Mouse (Mus musculus) heart, postnatal 4 days (tissue): Measurements from ENCODE around the gene Ndrg4. TPM values are rescaled to one million over a fixed set of nuclear protein-coding genes. Genes with fewer than 3 reads are reported as not detected.
A peak's percentile ranks its signal among the peaks of the same experiment; 100 is the strongest.
"Not testable (repeated sequence)": the region's sequence is repeated elsewhere in the genome, so short reads cannot be mapped to it uniquely, and the experiment has no call there.

Experiments used
- DNase-seq: peaks from one replicate; pipeline ENCODE4 v3.0.0; 2021
- total RNA-seq, 2 experiments: library from RNA; stranded (reverse); gene quantifications; 2 replicates each; pipeline ENCODE4 v1.2.3; 2021

The Ndrg4 gene
- total RNA-seq: 100 to 1,000 TPM; 324 to 340 TPM

DNA sequence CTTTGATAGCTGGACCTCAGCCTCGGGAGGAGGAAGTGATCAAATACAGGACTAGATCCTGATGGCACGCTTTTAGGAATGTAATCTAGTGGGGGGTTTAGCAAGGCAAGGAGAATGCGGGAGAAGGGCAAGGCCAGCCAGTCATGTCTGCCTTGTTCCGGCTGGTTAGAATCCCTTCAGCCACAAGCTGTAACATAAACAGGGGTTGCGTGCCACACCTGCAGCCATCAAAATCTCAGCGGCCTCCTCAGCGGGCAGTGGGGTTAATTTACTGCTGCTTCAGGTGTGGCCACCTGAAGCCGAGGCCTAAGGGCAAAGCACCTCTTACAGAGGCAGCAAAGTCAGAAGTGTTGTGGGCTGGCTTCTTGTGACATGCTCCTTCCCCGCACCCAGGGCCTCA, at the start of gene Ndrg4:
Ndrg4 (plus strand) TSS at position 350 of the 400 bp plus-strand sequence.
- DNase-seq: no peak

DNA sequence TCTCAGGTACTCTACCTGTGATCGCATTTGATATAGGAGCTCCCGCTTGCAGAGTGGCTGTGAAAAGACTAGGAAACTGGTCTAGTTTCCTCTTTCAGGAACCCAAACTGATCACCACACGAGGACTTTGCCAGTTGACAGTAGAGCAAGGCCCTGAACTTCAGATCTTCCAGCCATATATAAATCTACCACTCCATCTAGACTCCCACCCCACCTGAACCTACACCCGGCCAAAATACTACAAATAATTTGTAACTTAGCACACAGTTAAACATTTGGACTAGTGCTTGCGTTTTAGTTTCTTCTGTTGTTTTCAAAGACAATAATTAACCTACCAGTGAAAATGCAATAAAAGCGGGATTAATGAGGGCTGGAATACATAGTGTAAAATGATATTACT, 43.9 kb upstream of the Ndrg4 start:
- no peak for DNase-seq

DNA sequence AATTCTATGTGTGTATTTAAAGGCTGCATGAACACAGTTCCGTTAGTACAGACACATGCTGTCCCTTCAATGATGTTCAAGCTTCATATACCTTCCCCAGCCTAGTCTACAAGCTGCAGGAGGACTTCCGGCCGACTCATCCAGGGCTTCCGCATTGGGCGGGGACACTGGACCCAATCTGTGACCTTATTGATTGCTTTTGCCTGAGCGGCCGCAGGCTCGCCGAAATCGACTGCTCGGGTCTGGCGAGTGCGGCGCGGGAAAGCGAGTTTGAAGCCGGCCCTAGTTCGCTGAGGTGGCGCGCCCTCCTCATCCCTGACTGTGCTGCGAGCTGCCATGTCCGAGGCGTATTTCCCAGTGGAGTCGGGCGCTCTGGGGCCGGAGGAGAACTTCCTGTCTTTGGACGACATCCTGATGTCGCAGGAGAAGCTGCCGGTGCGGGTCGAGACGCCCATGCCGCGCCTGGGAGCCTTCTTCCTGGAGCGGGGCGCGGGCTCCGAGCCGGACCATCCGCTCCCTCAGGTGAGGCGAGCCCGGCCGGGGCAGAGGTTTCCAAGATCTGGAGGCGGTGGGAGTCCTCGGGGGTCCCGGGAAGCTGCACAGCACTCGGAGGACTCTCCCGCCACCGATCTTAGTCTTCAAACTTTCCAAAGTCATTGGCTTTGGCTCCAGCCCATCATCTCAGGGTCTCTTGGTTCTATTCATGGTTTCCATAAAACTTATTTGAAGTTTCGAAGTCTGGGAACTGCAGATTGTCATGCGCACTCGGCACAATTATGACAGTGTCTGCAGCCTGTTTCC, 43.3 kb upstream of the Ndrg4 start, which contains the start of gene Gins3:
Gins3 (plus strand) TSS at position 192 of the 801 bp plus-strand sequence.
- DNase-seq: peak; percentile 95

DNA sequence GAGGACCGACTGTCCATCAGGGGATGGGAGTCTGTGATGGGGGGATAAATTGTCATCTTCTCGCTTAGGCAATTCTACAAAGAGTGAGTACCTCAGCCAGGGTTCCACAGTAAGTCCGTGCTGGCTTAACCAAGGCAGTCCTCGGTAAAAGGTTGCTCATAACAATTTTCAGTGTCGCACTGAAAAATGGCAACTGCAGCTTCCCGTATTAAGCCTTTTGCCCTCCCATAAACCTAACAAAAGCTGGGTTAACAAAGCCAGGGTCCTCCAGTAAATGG, 42.8 kb upstream of the Ndrg4 start:
- DNase-seq: no peak

DNA sequence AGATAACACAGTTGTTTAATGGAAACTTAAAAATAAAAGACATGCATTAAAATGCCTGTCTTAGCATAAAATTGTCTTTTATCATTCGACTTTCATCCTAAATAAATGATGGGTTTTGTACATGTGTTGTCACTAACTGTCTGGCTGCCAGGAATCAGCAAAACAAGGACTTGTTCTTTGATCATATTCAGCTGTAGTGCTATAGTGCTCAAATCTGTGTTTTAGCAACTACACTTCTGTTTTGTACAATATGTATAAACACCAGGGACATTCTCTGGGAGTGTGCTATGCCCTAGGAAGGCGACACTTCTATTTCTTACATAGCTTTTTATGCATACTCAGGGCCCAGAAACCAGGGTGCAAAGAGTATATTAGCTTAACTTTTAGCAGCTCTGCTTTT, 31.8 kb upstream of the Ndrg4 start:
- no peak for DNase-seq

DNA sequence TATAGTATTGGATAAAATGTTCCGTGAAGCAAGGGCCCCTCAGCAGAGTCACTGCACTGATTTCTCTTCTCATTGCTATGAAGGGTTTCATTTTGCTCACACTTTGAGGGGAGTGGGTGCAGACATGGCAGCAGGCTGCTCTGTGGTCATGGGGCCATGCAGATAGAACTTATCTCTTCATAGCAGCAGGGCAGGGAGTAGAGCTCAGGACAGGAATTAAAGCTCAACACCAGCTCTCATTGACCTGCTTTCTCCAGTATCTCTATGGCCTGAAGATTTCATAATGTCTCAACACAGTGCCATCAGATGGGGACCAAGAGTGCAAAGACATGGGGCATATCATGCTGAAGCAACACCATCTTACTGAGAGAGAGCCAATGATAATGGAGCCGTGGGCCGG, 28.5 kb upstream of the Ndrg4 start:
- no peak for DNase-seq

DNA sequence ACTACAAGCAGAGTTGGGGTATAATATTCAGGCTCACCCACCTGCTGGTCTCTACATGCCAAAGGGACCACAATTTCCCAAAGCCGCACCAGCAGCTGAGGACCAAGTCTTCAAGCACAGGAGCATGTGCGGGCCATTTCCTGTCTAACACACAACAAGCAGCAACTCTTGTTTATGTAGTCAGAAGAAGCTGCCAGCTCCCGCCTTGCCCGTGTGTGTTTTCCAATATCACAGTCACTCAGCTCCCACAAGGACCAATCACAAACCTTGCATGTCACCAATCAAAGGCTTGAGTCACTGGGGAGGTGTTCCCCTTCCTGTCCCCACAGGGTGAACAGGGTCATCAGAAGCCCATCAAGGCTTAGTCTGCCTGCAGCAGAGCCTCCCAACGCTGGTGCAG, 23.4 kb upstream of the Ndrg4 start:
- no peak for DNase-seq

DNA sequence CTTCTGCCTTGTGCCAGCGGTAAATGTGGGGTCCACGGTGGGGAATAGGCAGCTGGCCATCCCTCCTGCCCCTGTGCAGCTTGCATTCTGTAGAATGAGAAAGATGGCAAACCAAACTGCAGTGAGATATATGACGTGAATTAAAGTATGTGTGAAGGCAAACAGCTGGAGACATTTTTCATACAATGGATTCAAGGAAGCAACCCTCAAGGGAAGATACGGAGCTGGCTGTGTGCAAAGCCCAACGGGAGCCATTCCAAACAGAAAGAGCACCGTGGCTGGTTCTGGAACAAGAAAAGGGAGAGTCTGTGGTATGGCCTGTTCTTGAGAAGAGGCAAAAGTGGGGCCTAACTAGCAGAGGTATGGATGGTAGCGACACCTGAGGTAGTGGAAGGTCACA, 20.9 kb upstream of the Ndrg4 start:
- DNase-seq: peak; percentile 22

DNA sequence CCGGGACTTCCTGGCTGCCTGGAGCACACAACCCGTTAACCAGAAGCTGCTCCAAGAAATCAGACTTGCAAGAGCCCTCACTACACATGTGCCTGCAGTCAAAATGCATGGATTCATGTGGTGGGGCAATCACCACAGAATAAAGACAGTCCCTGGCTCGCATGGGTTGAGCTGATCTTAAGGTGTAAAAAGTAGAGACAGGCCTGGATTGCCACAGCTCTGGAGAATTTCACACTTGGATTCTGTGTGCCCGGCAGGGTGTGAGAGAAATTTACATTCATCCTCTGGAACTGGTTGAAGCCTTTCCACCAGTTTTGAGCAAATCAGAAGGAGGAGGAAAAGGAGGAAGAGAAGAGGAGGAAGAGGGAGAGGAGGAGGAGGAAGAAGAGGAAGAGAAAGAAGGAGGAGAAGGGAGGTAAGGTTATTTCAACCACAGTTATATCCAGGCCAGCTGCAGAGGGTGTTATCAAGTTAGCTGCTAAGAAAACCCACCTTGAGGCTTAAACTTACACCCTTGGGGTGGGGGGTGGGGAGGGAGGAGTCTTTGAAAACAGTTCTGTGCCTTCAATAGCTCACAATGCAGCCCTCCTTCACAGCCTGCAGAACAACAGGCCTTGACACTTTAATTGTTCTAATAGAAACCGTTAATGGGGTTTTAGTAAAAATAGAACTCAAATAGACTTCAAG, 20.3 kb upstream of the Ndrg4 start:
- no peak for DNase-seq

DNA sequence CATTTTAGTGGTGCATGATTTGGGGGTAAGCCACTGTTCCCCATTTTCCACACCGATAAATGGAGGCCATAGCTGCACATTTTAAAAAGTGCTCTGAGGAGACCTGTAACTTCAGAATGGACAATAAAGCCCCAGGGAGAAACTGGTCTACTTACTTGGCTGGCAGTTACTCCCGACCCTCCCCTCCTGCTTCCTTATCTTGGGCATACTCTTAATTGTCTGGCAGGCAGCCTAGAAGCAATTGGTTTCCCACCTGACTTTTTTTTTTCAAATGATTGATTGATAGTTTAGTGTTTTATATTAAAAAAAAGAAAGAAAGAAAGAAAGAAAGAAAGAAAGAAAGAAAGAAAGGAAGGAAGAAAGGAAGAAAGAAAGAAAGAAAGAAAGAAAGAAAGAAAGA, 19.3 kb upstream of the Ndrg4 start:
- DNase-seq: no peak

DNA sequence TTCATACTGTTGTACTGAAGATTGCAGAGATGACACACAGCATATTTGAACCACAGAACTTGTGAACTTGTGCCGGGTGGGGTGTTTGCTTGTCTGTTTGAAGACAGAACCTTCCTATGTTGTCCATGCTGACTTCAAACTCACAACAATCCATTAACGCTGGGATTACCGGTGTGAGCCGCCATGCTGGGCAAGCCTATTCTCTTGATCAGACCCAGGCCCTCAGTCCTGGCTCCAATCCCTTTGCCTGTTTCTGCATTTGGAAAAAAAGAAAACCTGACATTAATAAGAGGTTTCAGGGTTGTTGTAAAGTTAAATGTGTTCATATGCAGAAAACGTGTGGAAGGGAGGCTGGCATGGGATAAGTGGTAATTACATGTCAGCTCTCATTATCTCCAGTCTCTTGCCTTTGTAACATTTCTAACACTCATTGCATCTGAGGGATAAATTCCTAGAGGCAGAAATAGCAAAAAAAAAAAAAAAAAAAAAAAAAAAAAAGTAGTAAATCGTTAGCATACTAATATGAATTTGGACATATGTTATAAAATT, 16.4 kb upstream of the Ndrg4 start:
- no peak for DNase-seq

DNA sequence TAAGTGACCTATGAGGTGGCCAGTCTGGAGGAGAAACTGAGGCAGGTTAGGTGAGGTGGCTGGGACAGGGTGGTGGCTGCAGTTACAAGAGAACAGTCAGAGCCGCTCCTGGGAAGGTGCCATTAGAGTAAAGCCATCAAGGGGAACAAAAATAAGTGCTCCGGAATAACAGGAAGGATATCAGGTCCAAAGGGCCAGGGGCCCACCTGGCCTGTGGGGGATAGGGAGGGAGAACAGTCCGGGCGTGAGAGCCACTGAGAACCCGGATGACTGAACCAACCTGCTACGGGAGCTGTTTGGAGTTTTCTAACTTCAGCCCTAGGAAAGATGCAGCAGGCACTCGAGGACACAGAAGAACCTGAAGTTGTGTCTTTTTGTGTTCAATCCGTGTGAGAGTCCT, 15.7 kb upstream of the Ndrg4 start:
- DNase-seq: no peak

DNA sequence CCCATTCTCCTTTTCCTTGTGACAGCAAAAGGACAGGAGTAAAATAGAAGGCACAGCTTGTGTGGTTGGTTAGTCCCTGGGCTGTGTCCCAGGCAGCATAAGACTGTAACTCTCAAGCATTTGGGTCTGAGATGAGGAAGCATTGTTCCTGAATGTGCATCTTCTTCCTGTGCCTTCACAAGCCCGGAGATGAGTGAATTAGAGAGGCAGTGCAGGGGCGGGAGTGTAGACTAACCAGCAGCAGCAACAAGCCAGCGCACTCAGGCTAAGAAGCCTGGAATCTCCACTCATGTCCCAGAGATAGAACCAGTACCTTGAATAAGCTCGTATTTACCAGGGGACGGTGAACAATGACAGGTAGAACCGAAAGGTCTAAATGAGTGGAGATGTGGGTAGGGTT, 15.2 kb upstream of the Ndrg4 start:
- no peak for DNase-seq

DNA sequence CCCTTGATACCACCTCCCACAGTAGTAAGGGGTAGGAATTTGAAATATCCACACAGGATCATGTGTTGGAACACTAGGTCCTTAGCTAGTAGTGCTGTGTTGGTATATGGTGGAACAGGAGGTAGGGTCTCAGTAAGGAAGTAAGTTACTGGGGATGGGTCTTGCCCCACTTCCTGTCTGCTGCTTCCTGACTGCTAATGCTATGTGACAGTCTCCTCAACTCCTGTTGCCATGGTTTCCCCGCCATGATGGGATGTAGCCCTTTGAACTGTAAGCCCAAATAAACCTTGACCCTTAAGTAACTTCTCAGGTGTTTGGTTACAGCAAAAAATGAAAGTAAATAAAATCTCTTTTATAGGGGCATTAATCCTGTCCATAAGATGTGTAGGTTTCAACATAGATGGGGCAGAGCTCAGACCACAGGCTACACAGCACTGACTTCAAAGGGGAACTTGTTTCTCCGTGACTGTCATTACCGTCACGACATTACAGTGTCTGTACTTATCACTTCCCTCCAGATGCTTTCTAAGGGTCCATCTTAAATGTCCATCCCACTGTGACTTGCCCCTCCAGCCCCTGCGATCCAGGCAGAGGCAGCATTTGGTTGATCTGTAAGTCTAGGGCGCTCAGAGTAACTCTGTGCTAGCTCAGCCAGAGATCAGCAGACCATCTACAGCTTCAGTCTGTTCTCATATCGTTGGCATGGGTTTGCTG, 13.7 kb upstream of the Ndrg4 start:
- no peak for DNase-seq

DNA sequence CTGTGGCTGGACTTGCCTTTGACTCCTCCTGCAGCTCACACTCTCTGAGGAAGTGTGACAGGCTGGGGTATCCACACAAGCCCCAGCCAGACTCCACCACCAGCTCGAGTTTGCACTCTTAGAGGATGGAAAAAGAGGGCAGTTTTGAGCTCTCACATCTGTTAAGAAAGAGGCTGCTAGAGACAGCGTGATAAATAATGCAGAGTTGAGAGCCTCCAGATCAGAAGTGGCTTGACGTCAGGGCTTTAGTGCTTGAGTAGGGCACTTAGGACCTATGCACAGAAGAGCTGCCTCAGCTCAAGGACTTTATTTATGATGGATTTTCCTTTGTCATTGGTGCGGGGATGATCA, 13.2 kb upstream of the Ndrg4 start:
- no peak for DNase-seq

DNA sequence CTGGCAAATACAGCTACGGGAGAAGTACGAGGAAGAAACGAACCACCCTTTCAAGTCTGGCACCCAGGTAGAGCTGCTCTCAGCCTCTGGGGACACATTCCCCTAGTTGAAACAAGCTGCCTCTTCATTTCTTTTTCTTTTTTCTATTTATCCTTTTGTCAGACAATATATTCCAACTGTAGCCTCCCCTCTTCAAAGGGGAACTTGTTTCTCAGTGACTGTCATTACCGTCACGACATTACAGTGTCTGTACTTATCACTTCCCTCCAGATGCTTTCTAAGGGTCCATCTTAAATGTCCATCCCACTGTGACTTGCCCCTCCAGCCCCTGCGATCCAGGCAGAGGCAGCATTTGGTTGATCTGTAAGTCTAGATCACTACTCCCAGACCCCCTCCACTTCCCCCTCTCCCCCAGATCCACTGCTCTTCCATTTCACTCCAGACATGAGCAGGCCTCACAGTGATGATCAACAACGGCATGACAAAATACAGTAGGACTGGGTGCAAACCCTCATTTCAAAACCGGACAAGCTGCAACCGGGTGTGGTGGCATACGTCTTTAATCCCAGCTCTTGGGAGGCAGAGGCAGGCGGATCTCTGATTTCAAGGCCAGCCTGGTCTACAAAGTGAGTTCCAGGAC, 10.8 kb upstream of the Ndrg4 start:
- DNase-seq: not testable (repeated sequence)

DNA sequence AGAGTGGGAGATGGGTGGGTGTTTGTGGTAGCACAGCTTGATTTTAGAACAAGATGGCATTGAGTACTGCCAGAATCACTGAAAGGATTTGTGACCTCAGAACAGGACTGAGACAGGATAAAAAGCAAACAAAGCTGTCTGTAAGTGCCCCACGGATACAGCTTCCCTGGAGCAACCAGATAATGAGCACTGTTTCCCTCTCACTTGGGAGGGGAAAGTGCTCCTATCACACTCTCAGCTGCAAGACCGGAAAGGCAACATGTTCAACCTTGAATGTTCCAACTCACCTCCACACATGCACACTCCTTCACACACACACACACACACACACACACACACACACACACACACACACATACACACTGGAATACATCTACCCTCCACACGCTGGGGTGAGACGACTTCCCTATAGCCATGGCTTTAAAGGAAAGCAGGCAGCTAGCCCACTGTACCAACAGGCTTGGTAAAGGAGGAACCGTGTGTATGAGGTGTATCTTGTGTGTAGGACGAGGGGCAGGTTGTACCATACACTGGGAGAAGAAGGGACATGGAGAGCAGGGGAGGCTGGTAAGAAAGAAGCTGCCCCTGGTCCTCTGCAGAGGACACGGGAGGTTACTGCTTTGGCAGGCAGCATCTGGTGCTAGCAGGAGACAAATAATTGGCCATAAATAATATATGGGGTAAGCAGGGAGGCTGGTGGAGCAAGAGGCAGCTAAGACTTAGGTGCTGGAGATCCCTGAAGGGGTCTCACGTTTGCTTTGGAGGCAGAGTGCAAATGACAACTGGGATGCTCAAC, 8.4 kb upstream of the Ndrg4 start:
- no peak for DNase-seq

DNA sequence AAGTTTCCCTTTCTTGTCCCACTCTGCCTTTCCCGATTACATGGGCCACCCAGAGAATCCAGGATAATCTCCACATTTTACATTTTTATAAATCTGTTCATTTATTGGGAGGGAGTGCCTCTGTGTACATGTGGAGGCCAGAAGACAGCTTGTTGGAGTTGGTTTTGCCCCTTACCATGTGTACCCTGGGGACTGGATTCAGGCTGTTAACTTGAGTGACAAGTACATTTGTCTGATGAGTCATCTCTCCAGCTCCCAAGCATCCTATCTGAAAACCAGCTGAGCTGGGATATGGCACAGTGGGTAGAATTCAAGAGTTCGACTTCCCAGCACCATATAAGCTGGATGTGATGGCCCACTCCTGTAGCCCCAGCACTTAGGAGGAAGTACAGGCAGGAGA, 6.8 kb upstream of the Ndrg4 start:
- no peak for DNase-seq

DNA sequence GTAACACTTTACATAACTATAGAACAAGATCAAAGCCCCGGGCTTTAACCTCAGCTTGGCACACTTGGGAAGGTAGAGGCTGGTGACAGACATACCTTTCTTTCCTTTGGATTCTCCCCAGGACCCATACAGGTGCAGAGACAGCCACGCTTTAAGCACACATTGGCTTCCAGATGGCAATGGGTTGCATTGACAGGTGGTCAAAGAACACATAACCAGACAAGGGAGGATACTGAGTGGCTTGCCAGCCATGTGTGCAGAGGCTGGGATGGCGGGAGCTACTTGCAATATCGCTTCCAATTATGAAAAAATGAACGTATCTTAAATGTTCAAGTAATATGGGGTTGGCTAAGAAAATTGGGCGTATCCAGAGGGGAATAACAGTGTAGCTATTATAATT, 4.9 kb upstream of the Ndrg4 start:
- DNase-seq: no peak

DNA sequence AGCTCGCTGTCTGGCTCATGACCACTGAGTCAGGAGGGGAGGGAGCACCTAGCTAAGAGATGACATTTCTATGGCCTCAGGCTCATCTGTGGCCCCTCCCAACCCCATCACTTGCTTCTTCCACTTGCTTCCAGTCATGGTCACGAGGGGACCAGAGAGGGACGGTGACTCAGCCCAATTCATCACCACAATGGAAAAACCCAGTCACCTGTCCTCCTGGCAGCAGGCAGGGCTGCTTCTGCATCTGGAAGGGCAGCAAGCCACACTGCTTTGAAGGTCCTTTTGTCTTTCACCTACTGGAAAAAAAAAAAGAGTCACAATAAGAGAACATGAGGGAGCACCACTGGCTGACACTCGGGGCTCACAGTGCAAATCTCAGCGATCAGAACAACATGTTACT, 4.0 kb upstream of the Ndrg4 start:
- no peak for DNase-seq

DNA sequence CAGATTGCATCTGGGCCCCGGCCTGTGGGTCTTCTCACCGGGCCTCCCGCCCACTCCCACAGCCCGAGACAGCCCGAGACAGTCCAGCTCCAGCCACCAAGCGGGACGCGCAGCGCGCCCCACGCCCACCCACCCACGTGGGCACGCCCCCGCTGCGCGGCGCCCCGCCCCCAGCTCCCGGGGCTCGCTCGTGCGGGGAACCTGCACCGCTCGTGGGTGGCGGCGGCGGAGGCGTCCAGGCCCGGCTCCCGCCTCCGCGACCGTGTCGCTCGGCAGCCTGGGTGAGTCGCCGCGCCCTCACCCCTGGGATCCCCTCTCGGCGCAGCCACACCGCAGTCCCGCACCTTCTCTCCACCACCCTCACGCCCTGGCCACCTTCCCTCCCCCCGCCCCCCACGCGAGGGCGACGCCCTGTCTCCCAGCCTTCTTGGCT, 827 bp downstream of the Ndrg4 start:
- DNase-seq: no peak

DNA sequence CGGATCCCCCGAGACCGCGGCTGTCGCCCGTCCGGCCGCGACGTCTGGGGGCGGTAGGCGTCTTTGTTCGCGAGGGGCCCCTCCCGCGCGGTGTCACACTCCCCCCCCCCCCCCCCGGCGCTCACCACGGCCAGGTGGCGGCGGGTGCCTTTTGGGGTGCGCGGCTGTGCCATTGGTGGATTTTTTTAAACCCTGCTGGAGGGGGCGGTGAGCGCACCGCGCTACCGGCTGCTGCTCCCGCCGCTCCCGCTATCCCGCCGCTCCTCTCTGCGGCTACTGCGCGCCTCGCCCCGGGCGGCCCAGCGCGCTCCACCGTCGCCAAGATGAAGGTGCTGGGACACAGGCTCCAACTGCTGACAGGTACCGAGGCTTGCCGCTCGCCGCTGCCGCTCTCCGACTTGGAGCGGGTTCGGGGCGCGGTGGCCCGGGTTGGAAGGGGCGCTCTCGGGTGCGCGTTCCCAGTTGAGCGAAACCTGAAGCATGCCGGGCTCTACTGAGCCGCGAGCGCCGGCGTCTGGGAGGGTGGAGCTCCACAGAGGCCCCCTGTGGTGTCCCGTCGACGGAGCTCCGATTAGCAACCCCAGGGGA, 1.3 kb downstream of the Ndrg4 start:
- DNase-seq: peak; percentile 15
